Mouse (Mus musculus) liver, postnatal 0 days (tissue): Measurements from ENCODE around the gene Sash3. TPM values are rescaled to one million over a fixed set of nuclear protein-coding genes. Genes with fewer than 3 reads are reported as not detected.

ENCODE experiments used
- ATAC-seq: fragments of 200-750 bp; cut with Nextera tagmentation; 2 replicates; pipeline ENCODE4 v1.8.0; 2017; ENCODE audit warnings: mild to moderate bottlenecking, moderate library complexity
- DNase-seq: peaks from one replicate; pipeline ENCODE4 v3.0.0-alpha.2; 2016
- H3K27ac ChIP-seq: fragments of 300-500 bp; sonication (generic); 2 replicates; pipeline ENCODE4 v1.5.1; 2014; ENCODE audit warnings: antibody characterized with exemption, moderate library complexity, mild to moderate bottlenecking, low read depth
- H3K27me3 ChIP-seq: fragments of 300-500 bp; sonication (generic); 2 replicates; pipeline ENCODE4 v1.6.1; 2014; ENCODE audit warnings: low read length, control low read depth, mixed read lengths; ENCODE audit not compliant: insufficient read depth
- H3K36me3 ChIP-seq: fragments of 300-500 bp; sonication (generic); replicated peaks from 2 replicates; pipeline ENCODE4 v1.6.1; 2014; ENCODE audit warnings: mild to moderate bottlenecking, control low read depth, low read length, moderate library complexity, mixed read lengths; ENCODE audit not compliant: insufficient read depth
- H3K4me1 ChIP-seq: fragments of 300-500 bp; sonication (generic); 2 replicates; pipeline ENCODE4 v1.6.1; 2014; ENCODE audit warnings: antibody characterized with exemption, mild to moderate bottlenecking, control low read depth; ENCODE audit not compliant: insufficient read depth
- H3K4me2 ChIP-seq: fragments of 300-500 bp; sonication (generic); 2 replicates; pipeline ENCODE4 v1.6.1; 2014; ENCODE audit warnings: low read depth, mild to moderate bottlenecking, low read length, moderate library complexity, mixed read lengths
- H3K4me3 ChIP-seq: fragments of 300-500 bp; sonication (generic); 2 replicates; pipeline ENCODE4 v1.5.1; 2014; ENCODE audit warnings: low read depth, low read length
- H3K9ac ChIP-seq: fragments of 300-500 bp; sonication (generic); replicated peaks from 2 replicates; pipeline ENCODE4 v1.6.1; 2014; ENCODE audit warnings: mild to moderate bottlenecking, moderate library complexity
- H3K9me3 ChIP-seq: fragments of 300-500 bp; sonication (generic); 2 replicates; pipeline ENCODE4 v1.6.1; 2016; ENCODE audit warnings: mild to moderate bottlenecking, control low read depth, low read length, mixed read lengths
- CTCF ChIP-seq: sonication (generic); IDR thresholded peaks from 2 replicates; pipeline ENCODE4 v1.5.1; 2016; ENCODE audit warnings: antibody characterized with exemption, low read depth
- EP300 ChIP-seq: IDR thresholded peaks from 2 replicates; pipeline ENCODE4 v1.6.1; 2016; ENCODE audit warnings: antibody characterized with exemption, low read depth, mild to moderate bottlenecking
- WGBS: fragments of 180-500 bp; shearing (Covaris S2); extraction: QIAGEN DNeasy Blood & Tissue Kit; methylation state at CpG from one replicate; pipeline ENCODE4 v1.1.7; 2014; ENCODE audit not compliant: insufficient replicate concordance; 5-methylcytosine and 5-hydroxymethylcytosine counted together
- polyA plus RNA-seq: library from polyadenylated mRNA; unstranded; fragments of >200 nt; fragmentation: Nextera tagmentation; extraction: Ambion mirVana; gene quantifications from 2 replicates; pipeline ENCODE4 v1.2.1, GENCODE M21; 2015

Gene Sash3
- 8.4 and 9.3 TPM in 2 replicates for polyA plus RNA-seq

GRCm38 (mm10) chrX:48146262-48146661 is at the start of gene Sash3:
Gene Sash3, plus strand, starts transcription at chrX:48146436.
- no peak for TF ChIP-seq EP300
- no peak for TF ChIP-seq CTCF
- 40% methylated on average over 4 of the region's 4 CpGs for WGBS
- peak within 1 kb of the TSS; percentile 61 for H3K4me2 ChIP-seq
- no peaks in the 10 kb centered on the region for H3K27me3 ChIP-seq
- DNase-seq (peak; percentile 56), ATAC-seq (peak; percentile 68)
- H3K4me1 ChIP-seq = peaks cover 3% of the 10 kb centered on the region; the same call in 1 of the 2 replicates
- peak within 1 kb of the TSS; percentile 43 for H3K9ac ChIP-seq
- no peaks in the 10 kb centered on the region for H3K36me3 ChIP-seq
- peak within 1 kb of the TSS; percentile 71 for H3K27ac ChIP-seq
- peak within 1 kb of the TSS; percentile 41 for H3K4me3 ChIP-seq
- H3K9me3 ChIP-seq = no peaks in the 10 kb centered on the region

DNA sequence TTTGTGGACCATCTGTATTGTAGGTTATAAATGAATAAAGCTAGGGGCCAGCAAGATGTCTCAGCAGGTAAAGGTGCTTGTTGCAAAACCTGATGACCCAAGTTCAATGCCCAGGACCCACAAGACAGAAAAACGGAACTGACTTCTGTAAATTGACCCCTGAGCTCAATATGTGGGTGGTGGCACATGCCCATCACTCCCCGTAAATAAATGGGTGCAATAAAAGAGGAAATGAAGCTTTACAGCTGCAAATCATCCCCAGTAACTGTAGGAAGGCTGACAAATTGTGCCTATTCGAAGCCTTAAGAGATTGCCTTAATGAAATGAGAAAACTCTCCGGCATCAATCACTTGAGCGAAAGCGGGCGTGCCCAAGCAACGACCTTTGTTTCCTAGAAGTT is 49.7 kb upstream of the Sash3 start:
- no peak for ATAC-seq
- no peak overlapping the region for H3K4me2 ChIP-seq
- whole genome bisulfite sequencing = 60% methylated on average over 8 of the region's 8 CpGs
- TF ChIP-seq CTCF (no peak), EP300 (no peak)
- no peaks in the 10 kb centered on the region for H3K36me3 ChIP-seq
- no peak overlapping the region for H3K4me3 ChIP-seq
- no peak overlapping the region for H3K27ac ChIP-seq
- no peaks in the 10 kb centered on the region for H3K27me3 ChIP-seq
- no peaks in the 10 kb centered on the region for H3K4me1 ChIP-seq
- no peak overlapping the region for H3K9ac ChIP-seq
- DNase-seq = no peak
- H3K9me3 ChIP-seq = no peaks in the 10 kb centered on the region

DNA sequence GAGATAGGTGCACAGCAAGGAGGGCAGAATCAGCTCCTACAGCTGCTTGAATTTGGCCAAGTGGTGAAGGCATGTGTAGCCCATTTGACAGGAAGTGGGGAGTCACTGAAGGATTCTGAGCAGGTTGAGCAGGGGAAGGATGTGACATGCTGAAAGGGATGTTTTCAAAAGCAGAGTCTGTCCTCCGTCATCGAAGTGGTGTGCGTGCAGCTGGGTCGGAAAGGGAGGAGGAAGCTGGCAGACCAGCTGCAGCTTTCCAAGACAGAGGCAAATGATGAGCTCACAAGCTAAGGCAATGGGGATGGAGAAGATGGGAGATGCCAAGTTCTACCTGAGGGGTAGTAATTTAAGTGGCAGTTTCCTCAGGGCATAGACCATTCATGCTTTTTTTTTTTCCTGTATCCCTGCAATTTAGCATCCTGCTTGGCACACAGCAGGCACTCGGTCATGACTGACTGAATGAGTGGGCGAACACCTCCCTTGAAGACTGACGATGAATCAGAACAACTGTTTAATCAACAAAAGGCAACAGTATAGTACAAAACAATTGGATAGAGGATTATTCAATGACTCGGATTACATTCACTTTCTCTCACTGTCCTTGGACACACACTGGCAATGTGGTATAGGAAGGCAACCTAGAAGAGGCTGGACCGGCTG is 47.6 kb upstream of the Sash3 start:
- no peak overlapping the region for H3K4me2 ChIP-seq
- no peak for ATAC-seq
- no peaks in the 10 kb centered on the region for H3K27me3 ChIP-seq
- WGBS = 64% methylated on average over 9 of the region's 9 CpGs
- no peak overlapping the region for H3K4me3 ChIP-seq
- no peaks in the 10 kb centered on the region for H3K9me3 ChIP-seq
- no peak overlapping the region for H3K27ac ChIP-seq
- H3K4me1 ChIP-seq = no peaks in the 10 kb centered on the region
- no peak for DNase-seq
- TF ChIP-seq EP300 (no peak), CTCF (no peak)
- no peak overlapping the region for H3K9ac ChIP-seq
- no peaks in the 10 kb centered on the region for H3K36me3 ChIP-seq

DNA sequence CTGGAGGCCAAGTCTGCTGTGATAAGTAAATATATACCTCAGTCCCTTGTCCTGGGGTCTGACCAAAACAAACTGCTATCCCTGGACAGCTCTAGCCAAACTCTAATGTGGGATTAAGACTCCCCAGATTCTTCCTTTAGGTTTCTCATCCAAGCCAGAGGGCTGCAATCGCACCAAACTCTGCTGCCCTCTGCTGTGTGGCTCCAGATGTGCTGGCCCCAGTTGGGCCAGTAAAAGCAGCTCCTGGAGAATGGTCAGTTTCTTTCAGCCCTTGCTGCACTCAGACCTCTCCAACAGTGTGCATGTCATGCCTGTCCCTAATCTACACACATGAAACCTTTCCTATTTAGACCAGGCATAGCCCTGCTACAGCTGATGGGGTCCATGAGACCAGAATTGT is 46.4 kb upstream of the Sash3 start:
- no peaks in the 10 kb centered on the region for H3K36me3 ChIP-seq
- no peak overlapping the region for H3K4me3 ChIP-seq
- no peaks in the 10 kb centered on the region for H3K4me1 ChIP-seq
- H3K9me3 ChIP-seq = no peaks in the 10 kb centered on the region
- TF ChIP-seq EP300 (no peak), CTCF (peak; percentile 48)
- H3K9ac ChIP-seq = no peak overlapping the region
- 40% methylated on average over 1 of the region's 1 CpGs for WGBS
- ATAC-seq (no peak), DNase-seq (no peak)
- no peaks in the 10 kb centered on the region for H3K27me3 ChIP-seq
- H3K4me2 ChIP-seq = no peak overlapping the region
- H3K27ac ChIP-seq = no peak overlapping the region

DNA sequence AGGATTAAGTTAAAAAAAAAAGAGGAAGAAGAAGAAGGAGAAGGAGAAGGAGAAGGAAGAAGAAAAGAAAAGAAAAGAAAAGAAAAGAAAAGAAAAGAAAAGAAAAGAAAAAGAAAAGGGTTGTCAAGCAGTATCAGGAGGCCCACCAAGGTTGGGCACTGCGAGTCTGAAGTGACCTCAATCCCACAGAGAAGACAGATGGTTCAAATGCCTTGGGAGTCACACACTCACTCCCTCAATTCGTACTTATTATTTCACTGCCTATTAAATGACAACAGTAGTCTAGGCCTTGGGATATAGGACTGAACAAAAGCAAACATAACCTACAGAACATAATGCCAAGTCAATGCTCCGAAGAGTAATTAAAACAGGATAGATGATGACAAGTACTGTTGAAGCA is 43.0 kb upstream of the Sash3 start:
- WGBS = 77% methylated on average over 3 of the region's 3 CpGs
- no peak overlapping the region for H3K4me2 ChIP-seq
- H3K9me3 ChIP-seq = no peaks in the 10 kb centered on the region
- ATAC-seq (no peak), DNase-seq (no peak)
- H3K4me1 ChIP-seq = no peaks in the 10 kb centered on the region
- no peak overlapping the region for H3K4me3 ChIP-seq
- no peaks in the 10 kb centered on the region for H3K27me3 ChIP-seq
- TF ChIP-seq CTCF (no peak), EP300 (no peak)
- no peak overlapping the region for H3K9ac ChIP-seq
- H3K27ac ChIP-seq = no peak overlapping the region
- H3K36me3 ChIP-seq = no peaks in the 10 kb centered on the region

DNA sequence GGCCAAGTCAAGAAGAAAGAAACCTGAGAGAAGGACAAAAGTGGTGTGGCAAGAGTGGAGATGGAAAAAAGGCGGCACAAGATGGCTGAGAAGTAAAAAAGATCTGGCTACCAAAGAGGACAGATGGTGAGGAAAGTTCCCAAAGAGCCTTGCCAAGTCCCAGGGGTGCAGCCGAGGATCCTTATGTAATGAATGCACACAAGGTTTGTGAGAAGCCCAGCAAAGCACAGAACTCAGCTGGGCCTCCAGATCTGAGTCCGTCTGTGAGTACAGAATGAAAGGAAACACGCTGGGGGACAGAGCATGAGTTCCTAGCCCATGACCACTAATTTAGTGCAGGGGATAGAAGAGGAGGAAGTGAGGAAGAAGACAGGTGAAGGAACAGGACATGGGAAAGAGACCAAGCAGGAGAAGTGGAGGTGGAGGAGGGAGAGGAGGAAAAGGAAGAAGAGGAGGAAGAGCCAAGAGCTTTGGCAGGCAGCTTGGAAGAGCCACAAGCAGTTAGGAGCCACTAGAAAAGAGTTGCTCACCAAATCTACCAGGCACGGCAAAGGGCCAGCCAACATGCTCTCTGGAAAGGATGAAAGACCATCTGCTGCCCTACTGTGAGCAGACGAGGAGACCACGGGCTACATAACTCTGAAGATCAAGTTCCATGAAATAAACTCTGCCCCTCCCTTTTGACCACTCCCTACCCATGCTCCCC is 41.3 kb upstream of the Sash3 start:
- Histone ChIP-seq H3K4me2 (no peak overlapping the region), H3K9me3 (no peaks in the 10 kb centered on the region), H3K9ac (no peak overlapping the region), H3K36me3 (no peaks in the 10 kb centered on the region), H3K4me1 (no peaks in the 10 kb centered on the region), H3K4me3 (no peak overlapping the region), H3K27ac (no peak overlapping the region), H3K27me3 (no peaks in the 10 kb centered on the region)
- no peak for ATAC-seq
- WGBS = 73% methylated on average over 7 of the region's 7 CpGs
- no peak for DNase-seq
- TF ChIP-seq CTCF (no peak), EP300 (no peak)
